ENCODE assay signal across 7 mouse cellular contexts in genomic region chr5:35713649-35714354, GRCm38 (mm10). TPM values are rescaled to one million over a fixed set of nuclear protein-coding genes. Genes with fewer than 3 reads are reported as not detected.
DNase-seq lines count a peak whose midpoint lies in the region; ATAC-seq and TF ChIP-seq lines count a peak whose summit lies in the region.

No protein-coding gene starts in this region.

- no peaks in the 10 kb centered on the region for H3K9me3 ChIP-seq in forebrain, embryonic 15.5 days
- no peaks in the 10 kb centered on the region for H3K9me3 ChIP-seq in hindbrain, embryonic 12.5 days (replicated peaks)

- WGBS in forebrain, embryonic 15.5 days, result 51% methylated on average over 13 of the region's 13 CpGs
- WGBS in hindbrain, embryonic 12.5 days, result 55% methylated on average over 13 of the region's 13 CpGs

- peak; percentile 74 for ATAC-seq in Patski
- peak; percentile 89 for ATAC-seq in forebrain, embryonic 15.5 days (replicated peaks)
- ATAC-seq in hindbrain, embryonic 12.5 days (ENCODE audit: low FRiP score), result peak; percentile 87
- peak; percentile 69 for ATAC-seq in megakaryocyte, adult 5-6 weeks (ENCODE audit: poor library complexity, severe bottlenecking)

- TF ChIP-seq CTCF in Patski (IDR thresholded peaks at IDR 0.05), result no peak

- no peak overlapping the region for H3K27ac ChIP-seq in forebrain, embryonic 15.5 days (replicated peaks)
- no peak overlapping the region for H3K27ac ChIP-seq in hindbrain, embryonic 12.5 days

- H3K36me3 ChIP-seq in forebrain, embryonic 15.5 days, result no peaks in the 10 kb centered on the region
- no peaks in the 10 kb centered on the region for H3K36me3 ChIP-seq in hindbrain, embryonic 12.5 days

- H3K4me2 ChIP-seq in forebrain, embryonic 15.5 days (replicated peaks), result no peak overlapping the region
- no peak overlapping the region for H3K4me2 ChIP-seq in hindbrain, embryonic 12.5 days (replicated peaks)

- CTCF ChIA-PET in Patski (lab: Charles Lee), result interaction anchor here (0.6 to 6.5 kb wide), 25 partner anchors 10 to 178 kb away, joined by 3 to 61 read pairs (median 4); partner anchors contain the start of gene Sh3tc1

- H3K4me3 ChIP-seq in forebrain, embryonic 15.5 days, result no peak overlapping the region
- no peak overlapping the region for H3K4me3 ChIP-seq in hindbrain, embryonic 12.5 days

- in situ Hi-C loops in Patski (cut with MboI; ENCODE audit: low pct_unique_long_range_greater_than_20kb), result loop anchor here (5.0 kb wide), 1 partner anchor 122 kb away; no protein-coding TSS in a partner anchor

- H3K4me1 ChIP-seq in forebrain, embryonic 15.5 days, result no peaks in the 10 kb centered on the region
- peaks cover 4% of the 10 kb centered on the region; the same call in 1 of the 2 replicates for H3K4me1 ChIP-seq in hindbrain, embryonic 12.5 days

- H3K9ac ChIP-seq in forebrain, embryonic 15.5 days (replicated peaks), result no peak overlapping the region
- H3K9ac ChIP-seq in hindbrain, embryonic 12.5 days, result no peak overlapping the region

- no peak for DNase-seq in Patski (ENCODE audit: low read depth, low spot score)
- DNase-seq in cerebellum, adult 11 months, result peak; percentile 53
- peak; percentile 71 to 75 for DNase-seq in left cerebral cortex, adult 18-20 months (ENCODE audit: low spot score in 2 of 2)
- peak; percentile 79 to 85 for DNase-seq in right cerebral cortex, postnatal 10 days (ENCODE audit: low spot score in 2 of 2)

- POLR2A ChIA-PET in Patski (lab: Charles Lee), result no interaction called here

- no peaks in the 10 kb centered on the region for H3K27me3 ChIP-seq in Patski
- H3K27me3 ChIP-seq in forebrain, embryonic 15.5 days, result no peaks in the 10 kb centered on the region
- H3K27me3 ChIP-seq in hindbrain, embryonic 12.5 days, result no peaks in the 10 kb centered on the region

RNA-seq across cellular contexts. Expression of gene Sh3tc1, which starts 26.0 kb away (rescaled TPM):
- 25.1 TPM for polyA plus RNA-seq in Patski (2021)
- 1.5 and 1.9 TPM in 2 replicates for polyA plus RNA-seq in forebrain, embryonic 15.5 days (2015; fragmentation: Nextera tagmentation; extraction: Ambion mirVana)
- polyA plus RNA-seq in hindbrain, embryonic 12.5 days (2016; fragmentation: Nextera tagmentation; extraction: Ambion mirVana), result 4.0 and 4.7 TPM in 2 replicates
- total RNA-seq in left cerebral cortex, adult 18-20 months (2021), result 1 to 10 TPM; 2.4 to 2.6 TPM
- 6.6 and 6.8 TPM in 2 replicates for total RNA-seq in megakaryocyte, adult 5-6 weeks (2015)
- 13.1 and 14.4 TPM in 2 replicates for total RNA-seq in megakaryocyte, adult 5-6 weeks (2017)

RNA-seq across cellular contexts. Expression of gene Htra3, which starts 34.2 kb away (rescaled TPM):
- polyA plus RNA-seq in Patski (2021), result 0.36 TPM
- 9.6 and 10.9 TPM in 2 replicates for polyA plus RNA-seq in forebrain, embryonic 15.5 days (2015; fragmentation: Nextera tagmentation; extraction: Ambion mirVana)
- polyA plus RNA-seq in hindbrain, embryonic 12.5 days (2016; fragmentation: Nextera tagmentation; extraction: Ambion mirVana), result 7.3 and 9.7 TPM in 2 replicates
- total RNA-seq in left cerebral cortex, adult 18-20 months (2021), result 1 to 10 TPM; 5.0 to 7.4 TPM
- total RNA-seq in megakaryocyte, adult 5-6 weeks (2015), result 0.04 TPM in 1 of 2 replicates, not detected in the other
- not detected in 2 replicates for total RNA-seq in megakaryocyte, adult 5-6 weeks (2017)

RNA-seq across cellular contexts. Expression of gene Ablim2, which starts 43.9 kb away (rescaled TPM):
- 0.98 TPM for polyA plus RNA-seq in Patski (2021)
- 8.5 and 9.1 TPM in 2 replicates for polyA plus RNA-seq in forebrain, embryonic 15.5 days (2015; fragmentation: Nextera tagmentation; extraction: Ambion mirVana)
- 3.7 and 3.9 TPM in 2 replicates for polyA plus RNA-seq in hindbrain, embryonic 12.5 days (2016; fragmentation: Nextera tagmentation; extraction: Ambion mirVana)
- 100 to 1,000 TPM; 168 to 215 TPM for total RNA-seq in left cerebral cortex, adult 18-20 months (2021)
- 0.04 TPM in 1 of 2 replicates, not detected in the other for total RNA-seq in megakaryocyte, adult 5-6 weeks (2015)
- total RNA-seq in megakaryocyte, adult 5-6 weeks (2017), result not detected in 2 replicates
